Mouse (Mus musculus) naive thymus-derived CD4-positive, alpha-beta T cell, adult 5 months (primary cell): ENCODE measurements around the gene Tcea2. TPM values are rescaled to one million over a fixed set of nuclear protein-coding genes. Genes with fewer than 3 reads are reported as not detected.

Source experiments
- polyA plus RNA-seq: library from polyadenylated mRNA; unstranded; fragments of 100-300 nt; shearing (Covaris generic); gene quantifications from one replicate; pipeline ENCODE4 v1.2.1, GENCODE M21; 2017

The Tcea2 gene
- polyA plus RNA-seq = 21.1 TPM

DNA sequence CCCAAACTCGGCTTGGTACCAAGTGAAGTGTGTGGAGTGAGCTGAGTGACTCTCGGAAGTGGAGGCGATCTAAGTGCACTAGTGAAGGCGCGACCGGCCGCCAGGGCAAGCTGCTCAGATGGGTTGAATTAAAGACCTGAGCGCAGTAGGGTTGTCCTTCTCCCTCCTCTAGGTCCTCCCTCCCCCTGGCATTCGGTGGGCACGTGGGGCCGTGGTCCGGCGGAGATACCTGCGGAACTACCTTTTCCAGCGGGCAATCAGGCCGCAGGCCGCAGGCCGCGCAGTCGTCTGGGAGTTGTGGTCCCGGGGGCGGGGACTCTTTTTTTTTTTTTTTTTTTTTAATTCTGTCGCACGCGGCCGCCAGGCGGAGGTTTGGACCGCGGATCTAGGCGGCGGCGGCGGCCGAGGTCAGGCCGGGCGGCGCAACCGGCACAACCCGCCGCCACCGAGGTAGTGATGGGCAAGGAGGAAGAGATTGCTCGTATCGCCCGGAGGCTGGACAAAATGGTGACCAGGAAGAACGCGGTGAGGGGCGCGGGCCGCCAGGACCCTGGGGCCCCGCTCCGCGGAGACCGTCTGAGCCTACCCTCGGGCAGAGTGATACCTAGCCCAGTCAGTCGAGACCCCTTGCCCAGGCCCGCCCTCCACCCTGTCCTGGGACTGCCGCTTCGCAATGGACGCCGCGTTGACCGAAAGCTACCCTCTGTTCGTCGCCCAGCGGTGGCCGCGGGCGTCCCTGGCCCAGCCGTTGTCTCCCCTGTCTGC lies at the start of gene Tcea2:
Gene Tcea2, plus strand, starts transcription at position 360 of the 765 bp plus-strand sequence.

DNA sequence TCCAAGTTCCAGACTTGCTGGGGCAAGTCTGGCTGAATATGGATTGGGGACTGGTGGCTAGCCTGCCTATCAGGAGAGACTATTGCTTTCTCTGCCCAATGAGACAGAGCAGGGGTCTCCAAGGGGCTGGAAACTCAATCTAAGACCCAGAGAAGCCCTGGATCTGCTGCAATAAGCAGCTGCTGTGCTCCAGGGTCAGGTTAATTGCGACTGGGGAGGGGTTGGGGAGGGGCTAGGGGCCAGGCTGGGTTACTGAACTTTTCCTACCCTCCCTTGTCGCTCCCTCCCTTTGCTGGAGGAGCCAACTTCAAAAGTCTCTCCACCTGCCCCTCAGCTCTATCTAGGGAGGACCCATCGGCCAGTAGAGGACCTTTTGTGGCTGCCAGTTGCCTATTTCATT lies 23.4 kb upstream of the Tcea2 start, which contains the start of gene Gm29797:
Gene Gm29797, plus strand, starts transcription at position 301 of the 400 bp plus-strand sequence.

DNA sequence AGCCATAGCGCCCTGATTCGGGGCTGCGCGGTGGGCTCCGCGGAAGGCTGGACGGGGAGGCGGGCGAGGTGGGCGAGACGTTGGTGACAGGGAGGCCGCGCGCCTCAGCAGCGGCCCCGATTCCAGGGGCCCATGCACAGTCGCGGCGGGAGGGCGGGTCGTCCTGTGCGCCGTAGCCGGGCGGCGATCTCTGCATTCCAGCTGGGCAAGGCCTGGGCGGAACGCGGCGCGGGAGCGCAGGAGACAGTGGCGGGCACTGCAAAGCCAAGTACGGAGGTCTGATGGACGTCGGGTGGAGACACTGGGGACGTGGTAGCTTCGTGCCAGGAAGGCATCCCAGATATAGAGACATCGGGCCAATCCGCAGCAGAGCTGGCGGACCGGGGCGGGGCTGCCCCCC lies 8.8 kb upstream of the Tcea2 start, which contains the start of gene Sox18:
Gene Sox18, minus strand, starts transcription at position 315 of the 400 bp plus-strand sequence.

DNA sequence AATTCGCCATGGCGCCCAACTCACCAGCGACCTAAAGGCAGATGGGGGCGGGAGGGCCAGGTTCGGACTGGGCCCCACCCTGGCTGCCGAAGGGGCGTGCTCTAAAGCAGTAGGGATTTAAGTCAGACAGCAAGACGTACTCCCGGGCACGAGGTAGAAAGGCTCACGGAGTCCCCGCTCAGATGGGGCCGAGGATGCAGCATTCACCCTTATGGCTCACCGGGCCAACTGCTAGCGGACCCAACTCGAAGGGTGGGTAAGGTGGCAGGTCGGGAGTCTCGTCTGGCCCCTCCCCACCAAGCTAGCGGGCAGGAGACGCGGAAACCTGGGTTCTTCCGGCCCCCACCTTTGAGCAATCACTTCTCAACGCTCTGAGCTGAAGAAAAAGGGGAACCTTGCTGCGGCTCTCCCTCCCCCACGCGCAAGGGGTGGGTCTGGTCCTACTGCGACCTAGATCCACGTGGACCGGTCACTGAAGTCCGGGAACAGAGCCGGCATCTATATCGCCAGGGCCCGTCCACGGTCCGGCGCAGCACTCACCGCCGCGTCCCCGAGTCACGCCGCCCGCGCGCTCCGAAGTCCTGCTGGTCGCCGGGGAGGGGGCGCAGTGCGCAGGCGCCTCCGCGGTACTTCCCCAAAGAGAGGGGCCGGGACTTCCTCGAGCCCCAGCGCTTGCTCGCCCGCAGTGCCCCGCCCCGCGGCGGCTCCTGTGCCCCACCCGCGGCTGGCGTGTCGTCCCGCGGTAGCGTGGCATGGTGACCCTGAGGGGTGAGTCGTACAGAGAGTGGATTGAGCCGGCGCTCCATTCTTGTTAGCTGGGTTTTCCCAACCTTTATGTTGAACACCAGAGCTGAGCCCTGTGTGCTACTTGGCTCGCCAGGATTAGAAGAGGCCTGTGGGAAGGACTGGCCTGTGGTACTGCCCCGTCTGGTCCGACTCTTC lies 13.5 kb downstream of the Tcea2 start, which contains the start of gene Rgs19:
Gene Rgs19, minus strand, starts transcription at position 639 of the 942 bp plus-strand sequence.

DNA sequence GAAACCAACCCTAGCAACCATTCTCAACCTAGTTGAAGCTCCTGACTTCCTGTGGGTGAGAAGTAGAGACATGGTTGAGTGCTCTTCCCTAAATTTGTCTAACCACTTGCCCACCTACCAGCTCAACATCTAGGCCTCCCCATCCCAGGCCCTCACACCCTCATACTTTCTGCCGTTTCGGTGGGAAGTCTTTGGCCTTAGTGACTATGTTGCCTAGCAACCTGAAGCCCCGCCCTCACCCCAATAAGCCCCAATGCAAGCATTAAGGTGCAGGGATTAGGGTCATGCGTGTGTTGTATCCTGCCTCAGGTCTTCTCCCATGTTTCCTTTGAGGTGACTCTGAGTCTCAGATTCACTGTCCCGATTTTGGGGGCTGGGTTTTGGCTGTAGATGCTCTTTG lies 18.1 kb downstream of the Tcea2 start, which contains the start of gene Lkaaear1:
Gene Lkaaear1, minus strand, starts transcription at position 202 of the 400 bp plus-strand sequence.

DNA sequence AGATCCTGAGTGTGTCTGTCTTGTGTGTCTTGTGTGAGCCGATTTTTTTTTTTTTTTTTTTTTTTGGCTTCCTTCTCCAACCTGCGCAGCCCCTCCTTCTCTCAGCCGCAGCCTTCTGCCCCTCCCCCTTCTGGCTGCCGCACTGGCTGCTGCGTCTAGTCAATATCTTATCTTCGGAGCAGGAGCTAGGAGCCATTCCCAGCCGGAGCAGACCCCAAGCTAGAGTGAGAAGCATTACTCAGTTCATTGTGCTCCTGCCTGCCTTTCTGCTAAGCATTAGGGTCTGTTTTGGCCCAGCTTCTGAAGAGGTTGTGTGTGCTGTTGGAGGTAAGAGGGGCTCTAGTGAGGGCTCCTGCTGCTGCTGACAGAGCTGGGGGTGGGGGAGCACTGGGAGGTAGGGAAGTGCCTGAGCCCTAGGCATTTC lies 34.8 kb downstream of the Tcea2 start, which contains the start of gene Oprl1:
Gene Oprl1, plus strand, starts transcription at position 114 of the 424 bp plus-strand sequence.

Other genes starting within 250 kb of the Tcea2 start
- gene Zbtb46, start 220.9 kb upstream of the Tcea2 start, polyA plus RNA-seq = 0.42 TPM
- gene Abhd16b, start 187.1 kb upstream of the Tcea2 start, polyA plus RNA-seq = not detected
- 86.9 TPM for gene Tpd52l2, start 183.2 kb upstream of the Tcea2 start, polyA plus RNA-seq
- 167 TPM for gene Dnajc5, start 159.8 kb upstream of the Tcea2 start, polyA plus RNA-seq
- 130 TPM for gene Uckl1, start 95.4 kb upstream of the Tcea2 start, polyA plus RNA-seq
- gene Prpf6, start 88.4 kb upstream of the Tcea2 start, polyA plus RNA-seq = 90.9 TPM
- 33.9 TPM for gene Zfp512b, start 87.5 kb upstream of the Tcea2 start, polyA plus RNA-seq
- 9.2 TPM for gene Samd10, start 81.1 kb upstream of the Tcea2 start, polyA plus RNA-seq
- gene Gm29797, start 23.3 kb upstream of the Tcea2 start, polyA plus RNA-seq = not detected
- gene Sox18, start 8.7 kb upstream of the Tcea2 start, polyA plus RNA-seq = not detected
- gene Rgs19, start 13.7 kb downstream of the Tcea2 start, polyA plus RNA-seq = 142 TPM
- not detected for gene Lkaaear1, start 18.1 kb downstream of the Tcea2 start, polyA plus RNA-seq
- gene Oprl1, start 34.7 kb downstream of the Tcea2 start, polyA plus RNA-seq = 0.35 TPM
- gene Myt1, start 83.0 kb downstream of the Tcea2 start, polyA plus RNA-seq = not detected
- 73.2 TPM for gene Pcmtd2, start 157.5 kb downstream of the Tcea2 start, polyA plus RNA-seq
- gene Polr3k, start 184.0 kb downstream of the Tcea2 start, polyA plus RNA-seq = 21.2 TPM